Mouse (Mus musculus) urinary bladder, postnatal 10 days (tissue): ENCODE data around the gene Hemk1.

Experiments
- DNase-seq: peaks from one replicate; pipeline ENCODE4 v3.0.0; 2022; ENCODE audit warnings: low spot score

Hemk1 gene

GRCm38 (mm10) chr9:107343146-107343943 is 5.2 kb upstream of the Hemk1 start:
- no peak for DNase-seq

GRCm38 (mm10) chr9:107342201-107342709 is 4.1 kb upstream of the Hemk1 start:
- no peak for DNase-seq

GRCm38 (mm10) chr9:107340911-107341645 is 2.9 kb upstream of the Hemk1 start:
- DNase-seq = no peak

DNA sequence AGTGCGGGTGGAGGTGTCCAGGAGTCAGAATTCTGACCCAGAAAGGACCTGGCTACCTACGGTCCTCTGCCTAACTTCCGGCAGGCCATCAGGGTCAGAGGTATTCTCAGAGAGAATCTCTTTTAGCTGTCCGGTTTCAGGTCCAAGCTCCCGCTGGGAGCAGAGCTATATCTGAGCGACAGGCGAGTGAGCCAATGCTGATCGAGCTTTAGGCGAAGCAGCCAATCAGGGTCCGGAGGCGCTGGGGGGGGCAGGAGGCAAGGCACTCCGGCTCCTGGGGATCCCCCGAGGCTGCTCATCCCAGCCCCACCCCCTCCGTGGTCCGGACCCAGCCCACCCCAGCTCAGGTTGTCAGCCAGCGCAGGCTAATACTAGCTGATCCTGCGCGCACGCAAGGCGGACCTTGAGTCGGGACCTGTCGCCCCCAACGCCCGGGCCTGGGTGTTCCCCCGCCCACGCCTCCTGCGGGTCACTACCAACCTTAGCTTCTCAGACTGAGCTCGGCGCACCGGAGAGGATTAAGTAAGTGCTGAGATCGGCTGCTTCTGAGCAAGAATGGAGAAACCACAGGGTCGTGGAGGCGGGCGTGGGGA is 2.2 kb upstream of the Hemk1 start, which contains the start of gene 6430571L13Rik:
6430571L13Rik (plus strand) TSS at position 336 of the 593 bp plus-strand sequence.
- peak; percentile 88 for DNase-seq

- DNase-seq = no peak
These were observed 1.8 kb downstream of the Hemk1 start for GRCm38 (mm10) chr9:107336386-107336785.

GRCm38 (mm10) chr9:107335909-107336308 is 2.2 kb downstream of the Hemk1 start:
- no peak for DNase-seq

GRCm38 (mm10) chr9:107335046-107335445 is 3.1 kb downstream of the Hemk1 start:
- DNase-seq = no peak

DNA sequence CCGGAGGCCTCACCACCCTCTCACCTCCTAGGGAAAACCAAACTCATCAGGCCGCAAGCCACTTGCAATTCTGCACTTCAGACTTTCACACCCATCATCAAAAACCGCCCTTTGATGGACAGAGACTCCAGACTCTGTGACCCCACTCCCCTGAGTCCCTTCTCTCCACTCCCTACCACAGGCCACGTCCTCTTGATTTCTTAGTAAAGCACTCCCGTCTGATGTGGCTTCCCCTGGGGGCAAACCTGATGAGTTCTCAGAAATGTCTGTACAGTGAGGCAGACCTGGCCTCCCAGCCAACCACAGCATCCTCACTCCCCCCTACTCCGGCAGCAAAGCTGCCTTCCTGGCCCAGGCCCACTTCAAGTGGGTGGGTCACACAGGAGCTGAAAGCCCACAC is 3.8 kb downstream of the Hemk1 start:
- DNase-seq = no peak

DNA sequence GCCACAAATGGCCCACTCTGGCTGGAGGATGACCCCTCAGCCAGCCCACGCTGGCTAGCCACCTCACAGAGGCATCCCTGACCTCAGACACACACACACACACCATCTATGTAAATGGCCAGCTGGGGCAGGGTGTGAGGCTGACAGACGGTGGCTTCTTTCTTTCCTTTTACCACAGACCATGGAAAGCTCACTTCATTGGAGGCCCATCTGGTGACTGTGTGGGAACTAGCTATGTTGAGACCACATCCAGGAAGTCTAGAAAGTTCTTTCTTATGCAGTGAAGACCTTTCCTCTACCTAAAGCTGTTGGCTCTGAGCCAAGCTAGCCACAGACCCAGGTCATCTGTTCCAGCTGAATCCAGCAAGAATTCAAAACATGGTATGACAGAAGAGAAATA is 4.5 kb downstream of the Hemk1 start:
- DNase-seq = no peak

DNA sequence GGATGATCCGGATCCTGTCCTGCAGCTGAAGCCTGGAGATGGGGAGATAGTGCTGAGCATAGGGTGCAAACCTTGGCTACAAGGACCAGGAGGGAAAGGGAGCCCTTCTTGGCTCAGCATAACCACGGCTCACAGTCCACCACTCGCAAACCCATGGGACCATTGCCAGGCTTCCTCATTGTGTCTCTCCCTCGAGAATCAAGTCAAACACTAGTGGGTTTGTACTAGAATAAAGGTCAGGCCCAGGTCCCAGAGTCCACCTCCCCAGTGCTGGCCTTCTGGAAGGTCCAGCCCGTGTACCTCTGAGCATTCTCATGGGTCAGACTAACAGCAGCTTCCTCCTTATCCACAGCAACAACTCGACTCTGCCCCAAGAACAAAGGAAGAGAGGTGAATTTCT is 7.4 kb downstream of the Hemk1 start:
- DNase-seq = no peak

GRCm38 (mm10) chr9:107327879-107328620 is 10.1 kb downstream of the Hemk1 start:
- no peak for DNase-seq

DNA sequence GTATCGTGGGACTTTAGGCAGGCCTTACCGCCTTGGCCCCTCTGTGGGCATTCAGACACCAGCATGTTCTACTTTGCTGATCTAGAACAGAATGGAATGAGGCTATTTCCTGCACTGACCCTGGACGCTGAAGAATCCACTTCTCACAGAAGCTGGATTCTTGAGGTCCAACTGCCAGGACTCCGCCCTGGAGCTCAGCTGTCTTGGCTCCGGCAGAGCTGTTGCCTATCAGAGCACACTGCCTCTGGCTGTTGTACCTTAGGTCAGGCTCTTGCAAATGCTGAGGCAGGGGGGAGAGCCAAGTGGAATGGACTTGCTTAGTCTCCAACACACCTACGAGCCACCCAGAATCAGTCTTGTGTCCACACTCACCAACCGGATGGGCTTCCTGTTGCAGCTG is 12.2 kb downstream of the Hemk1 start:
- DNase-seq = no peak

- DNase-seq = no peak
These were observed 13.2 kb downstream of the Hemk1 start for GRCm38 (mm10) chr9:107324799-107325561.

DNA sequence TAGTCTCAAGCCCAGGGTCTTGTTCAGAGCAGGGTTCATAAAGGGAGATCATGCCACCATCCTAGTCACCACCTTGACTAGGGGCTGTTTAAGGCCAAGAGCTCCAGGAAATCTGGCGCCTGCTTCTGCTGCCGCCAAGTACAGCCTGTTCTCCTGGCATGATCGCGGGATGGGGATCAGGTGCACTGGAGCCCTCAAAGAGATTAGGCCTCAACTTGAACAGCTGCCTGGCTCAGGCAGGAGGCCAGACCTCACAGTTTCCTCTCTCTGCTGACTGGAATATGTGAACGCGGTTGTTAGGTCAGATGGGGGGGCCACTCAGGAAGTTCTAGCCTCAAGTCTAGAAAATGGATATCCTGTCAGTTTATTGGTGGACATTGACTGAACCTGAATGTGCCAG is 14.6 kb downstream of the Hemk1 start:
- DNase-seq = no peak

GRCm38 (mm10) chr9:107322461-107323050 is 15.6 kb downstream of the Hemk1 start:
- DNase-seq = no peak

GRCm38 (mm10) chr9:107315791-107316190 is 22.4 kb downstream of the Hemk1 start:
- no peak for DNase-seq

- no peak for DNase-seq
These were observed 24.2 kb downstream of the Hemk1 start for GRCm38 (mm10) chr9:107313926-107314325.

- no peak for DNase-seq
These were observed 25.2 kb downstream of the Hemk1 start for GRCm38 (mm10) chr9:107312811-107313584.

GRCm38 (mm10) chr9:107309600-107309999 is 28.6 kb downstream of the Hemk1 start:
- DNase-seq = no peak

DNA sequence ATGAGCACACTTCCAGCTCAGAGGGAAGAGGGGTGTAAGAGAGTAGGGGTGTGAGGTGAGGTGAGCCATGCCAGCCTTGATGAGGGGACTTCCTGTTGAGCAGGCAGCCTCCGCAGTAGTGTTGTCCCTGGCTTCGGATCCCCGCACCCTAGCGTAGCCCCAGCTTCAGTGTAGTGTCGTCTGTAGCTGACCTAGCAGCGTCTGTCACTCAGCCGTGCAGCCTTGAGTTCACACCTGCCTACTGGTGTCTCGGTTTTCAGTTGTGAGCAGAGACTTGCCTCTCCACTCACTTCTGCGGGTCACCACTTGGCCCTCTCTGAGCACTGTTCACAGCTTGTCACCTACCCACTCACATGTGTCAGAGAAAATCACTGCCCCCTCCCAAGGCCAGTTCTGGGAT is 29.0 kb downstream of the Hemk1 start:
- no peak for DNase-seq
